Mouse (Mus musculus) testis, postnatal 14 days (tissue): ENCODE measurements around the gene Tecpr1.
A peak's percentile ranks its signal among the peaks of the same experiment; 100 is the strongest.

ENCODE experiments used
- DNase-seq: peaks from one replicate; pipeline ENCODE4 v3.0.0; 2021; ENCODE audit warnings: low spot score

The Tecpr1 gene

DNA sequence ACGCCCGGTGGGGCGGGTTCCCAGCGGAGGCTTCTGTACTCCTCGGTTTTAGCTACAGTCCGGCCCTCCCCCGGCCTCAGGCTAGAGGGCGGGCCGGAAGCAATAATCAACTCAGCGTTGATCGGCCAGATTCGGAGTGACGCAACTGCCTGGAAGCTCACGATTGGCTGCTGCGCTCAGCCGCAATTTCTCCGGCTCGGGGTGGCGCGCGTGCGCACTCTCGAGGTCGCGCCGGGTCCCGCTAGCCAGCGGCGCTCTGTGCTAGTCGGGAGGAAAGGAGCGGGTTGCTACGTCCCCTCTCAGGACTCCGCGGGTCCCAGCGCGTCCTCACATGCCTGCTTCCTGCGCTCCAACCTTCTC is at the start of gene Tecpr1:
TSS of gene Tecpr1 (minus strand) at position 113 of the 360 bp plus-strand sequence.
- DNase-seq = peak; percentile 91

GRCm38 (mm10) chr5:144271772-144272171 is 48.4 kb upstream of the Tecpr1 start:
- DNase-seq = no peak

DNA sequence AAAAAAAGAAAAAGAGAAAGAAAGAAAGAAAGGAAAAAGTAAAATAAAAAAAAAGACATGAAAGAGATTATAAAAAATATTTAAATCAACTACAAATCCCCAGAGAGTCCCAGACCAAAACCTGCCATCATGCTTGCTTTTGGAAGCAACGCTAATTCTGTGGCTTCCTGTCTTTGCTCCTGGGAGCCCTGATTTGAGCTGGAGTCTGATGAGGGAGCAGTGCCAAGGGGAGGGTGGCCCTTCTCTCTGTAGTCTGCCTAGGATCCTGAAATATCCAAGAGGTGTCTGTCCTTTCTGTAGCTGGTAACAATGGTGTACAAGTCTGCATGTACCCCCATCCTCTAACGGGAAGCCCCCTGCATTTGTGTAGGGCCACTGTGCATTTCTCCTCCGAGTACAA is 47.7 kb upstream of the Tecpr1 start:
- no peak for DNase-seq

DNA sequence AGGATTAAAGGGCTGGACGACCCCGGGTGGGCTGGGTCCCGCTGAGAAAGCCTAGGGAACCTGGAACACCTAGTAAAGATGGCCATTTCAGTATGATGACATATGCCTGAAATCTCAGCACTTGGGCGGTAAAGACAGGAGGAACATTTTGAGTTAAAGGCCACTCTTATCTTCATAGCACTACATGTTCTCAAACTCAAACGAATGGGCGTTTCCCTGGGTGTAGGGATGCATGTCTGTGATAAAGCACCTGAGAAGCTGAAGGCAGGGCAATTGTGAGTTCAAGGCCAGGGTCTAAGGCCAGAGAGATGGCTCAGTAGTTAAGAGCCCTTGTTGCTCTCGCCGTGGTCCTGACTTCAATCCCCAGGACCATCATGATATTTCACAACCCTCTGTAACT is 47.0 kb upstream of the Tecpr1 start:
- DNase-seq = no peak

DNA sequence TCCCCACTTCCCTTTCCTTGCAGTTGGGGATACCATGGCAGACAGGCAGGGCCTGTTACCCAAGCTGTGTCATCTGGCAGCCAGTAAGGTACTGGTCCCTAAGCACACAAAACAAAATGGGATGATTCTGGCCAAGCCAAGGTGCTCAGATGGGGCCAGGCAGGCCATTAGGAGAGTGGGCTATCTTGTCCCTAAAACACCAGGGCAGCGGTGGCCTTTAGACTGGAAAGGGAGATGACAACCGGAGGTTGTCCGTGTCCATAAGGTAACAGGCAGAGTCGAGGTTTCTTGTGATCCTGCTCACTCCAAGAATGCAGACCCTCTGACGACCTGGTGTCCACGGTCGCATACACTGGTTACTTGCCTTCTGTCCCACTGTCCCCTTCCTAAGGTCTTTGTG is 46.5 kb upstream of the Tecpr1 start:
- DNase-seq = no peak

- no peak for DNase-seq
These were observed 44.3 kb upstream of the Tecpr1 start for GRCm38 (mm10) chr5:144267535-144268241.

DNA sequence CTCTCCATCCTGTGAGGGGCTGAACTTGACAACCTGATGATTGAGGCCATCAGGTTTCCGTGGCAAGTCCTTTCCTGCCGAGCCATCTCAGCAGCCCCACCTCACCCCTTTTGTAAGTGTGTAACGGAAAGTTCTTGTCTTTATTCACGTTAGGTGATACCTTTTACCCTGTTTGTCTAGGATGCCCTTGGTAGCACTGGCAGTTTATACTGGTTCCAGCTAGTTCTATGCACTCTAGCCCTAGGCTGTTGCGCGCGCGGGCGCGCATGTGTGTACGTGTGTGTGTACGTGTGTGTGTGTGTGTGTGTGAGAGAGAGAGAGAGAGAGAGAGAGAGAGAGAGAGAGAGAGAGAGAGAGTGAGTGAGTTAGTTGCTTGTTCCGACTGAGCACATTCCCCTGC is 40.1 kb upstream of the Tecpr1 start:
- no peak for DNase-seq

- DNase-seq = no peak
These were observed 39.7 kb upstream of the Tecpr1 start for GRCm38 (mm10) chr5:144263082-144263481.

DNA sequence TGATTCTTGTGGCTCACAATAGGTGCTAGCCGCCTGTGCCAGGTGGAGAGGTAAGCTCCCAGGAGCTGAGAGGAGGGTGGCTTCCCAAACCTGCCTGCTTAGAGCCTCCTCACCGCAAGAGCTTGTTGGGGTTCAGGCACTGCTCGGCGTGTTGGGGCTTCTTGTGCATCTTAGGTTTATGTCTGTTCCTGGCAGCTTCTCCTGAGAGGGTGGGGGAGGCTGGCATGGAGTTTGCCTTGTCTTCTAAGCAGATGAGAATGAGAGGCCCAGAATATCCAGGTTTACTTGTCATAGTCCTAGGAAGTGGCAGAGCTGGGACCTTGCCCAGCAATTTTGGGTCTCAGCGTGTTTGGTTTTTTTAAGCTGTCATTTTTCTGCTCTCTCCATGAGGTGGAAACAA is 38.4 kb upstream of the Tecpr1 start:
- DNase-seq = no peak

- DNase-seq = no peak
These were observed 37.9 kb upstream of the Tecpr1 start for GRCm38 (mm10) chr5:144261309-144261708.

- no peak for DNase-seq
These were observed 37.0 kb upstream of the Tecpr1 start for GRCm38 (mm10) chr5:144260464-144260863.

- no peak for DNase-seq
These were observed 35.8 kb upstream of the Tecpr1 start for GRCm38 (mm10) chr5:144259228-144259627.

DNA sequence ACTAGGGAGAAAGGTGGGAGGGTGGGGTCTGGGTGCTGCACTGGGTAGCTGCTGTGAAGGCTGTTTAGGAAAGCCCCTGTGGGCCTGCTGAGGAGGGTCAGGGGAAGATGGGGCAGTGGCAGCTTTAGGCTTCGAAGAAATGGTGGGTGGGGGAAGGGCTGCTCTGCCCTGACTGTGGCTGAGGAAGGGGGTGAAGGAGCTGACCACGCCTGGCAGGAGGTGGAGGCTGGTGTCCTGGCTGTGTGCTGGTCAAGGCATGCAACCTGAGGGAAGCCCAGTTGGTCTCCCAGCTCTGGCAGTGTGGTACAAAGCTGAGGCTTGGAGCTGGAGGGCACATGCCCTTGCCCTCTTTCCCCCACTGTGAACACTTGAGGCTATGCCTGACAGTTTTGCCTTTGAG is 35.3 kb upstream of the Tecpr1 start:
- DNase-seq = no peak

DNA sequence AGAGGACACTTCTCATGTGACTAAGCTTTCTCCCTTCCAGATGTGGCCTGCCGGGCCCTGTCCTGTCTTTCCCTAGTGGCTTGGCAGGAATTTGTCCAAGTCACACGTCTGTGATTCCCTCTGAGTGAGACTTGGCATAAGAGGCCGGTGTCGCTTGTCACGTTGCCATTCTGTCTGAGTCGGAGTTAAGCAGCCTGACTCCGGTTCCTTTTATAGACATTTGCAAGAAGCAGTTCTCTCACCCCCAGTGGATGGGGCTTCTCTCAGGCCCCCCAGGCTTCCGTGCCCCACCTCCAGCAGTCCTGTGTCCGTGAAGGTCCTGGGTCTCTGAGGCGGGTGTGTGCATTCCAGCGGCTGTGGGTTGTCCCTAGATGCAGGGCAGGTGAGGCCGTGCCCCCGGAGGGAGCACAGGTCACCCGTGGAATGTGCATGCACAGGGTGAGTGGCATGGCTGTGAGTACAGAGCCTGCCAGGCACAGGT is 34.8 kb upstream of the Tecpr1 start:
- DNase-seq = no peak

GRCm38 (mm10) chr5:144257451-144258110 is 34.2 kb upstream of the Tecpr1 start:
- no peak for DNase-seq

- DNase-seq = no peak
These were observed 33.5 kb upstream of the Tecpr1 start for GRCm38 (mm10) chr5:144256888-144257287.

- DNase-seq = no peak
These were observed 33.1 kb upstream of the Tecpr1 start for GRCm38 (mm10) chr5:144256541-144256870.

DNA sequence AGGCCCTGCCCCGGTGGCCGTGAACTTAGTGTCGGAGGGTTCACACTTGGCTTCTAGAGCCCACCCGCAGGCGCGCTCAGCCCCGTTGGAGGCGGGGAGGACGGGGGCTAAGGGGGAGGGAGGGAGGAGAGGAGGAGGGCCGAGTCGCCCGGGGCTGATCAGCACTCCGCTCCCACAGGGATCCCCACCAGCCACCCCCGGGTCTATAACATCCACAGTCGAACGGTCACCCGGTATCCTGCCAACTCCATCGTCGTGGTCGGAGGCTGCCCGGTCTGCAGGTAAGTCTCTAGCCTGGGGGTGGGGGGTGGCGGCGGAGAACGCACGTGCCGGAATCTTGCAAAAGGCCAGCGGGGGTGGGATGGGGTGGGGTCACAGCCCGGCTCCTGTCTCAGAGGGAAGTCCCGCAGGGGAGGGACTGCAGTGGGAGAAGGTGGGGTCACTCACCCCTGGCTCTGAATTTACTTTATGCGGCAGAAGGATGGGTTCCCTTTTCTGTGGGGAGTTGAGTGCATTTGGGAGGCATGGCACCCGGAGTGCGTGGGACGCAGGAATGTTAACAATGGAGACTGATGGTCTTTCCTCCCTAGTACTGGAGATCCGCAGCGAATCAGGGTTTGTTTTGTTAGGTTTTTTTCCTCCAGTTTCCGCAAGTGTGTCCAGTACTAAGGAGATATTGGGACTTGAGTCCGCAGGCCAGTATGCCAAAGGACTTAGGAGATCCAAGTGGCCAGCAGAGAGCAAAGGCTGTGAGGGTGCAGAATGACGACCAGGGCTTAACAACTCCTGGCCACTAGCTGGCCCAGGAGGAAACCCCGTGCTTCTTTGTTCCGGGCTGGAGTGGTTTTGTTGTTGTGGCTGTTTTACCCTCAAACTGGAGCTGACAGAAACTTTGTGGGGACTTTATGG is 32.5 kb upstream of the Tecpr1 start:
- DNase-seq = peak; percentile 61

DNA sequence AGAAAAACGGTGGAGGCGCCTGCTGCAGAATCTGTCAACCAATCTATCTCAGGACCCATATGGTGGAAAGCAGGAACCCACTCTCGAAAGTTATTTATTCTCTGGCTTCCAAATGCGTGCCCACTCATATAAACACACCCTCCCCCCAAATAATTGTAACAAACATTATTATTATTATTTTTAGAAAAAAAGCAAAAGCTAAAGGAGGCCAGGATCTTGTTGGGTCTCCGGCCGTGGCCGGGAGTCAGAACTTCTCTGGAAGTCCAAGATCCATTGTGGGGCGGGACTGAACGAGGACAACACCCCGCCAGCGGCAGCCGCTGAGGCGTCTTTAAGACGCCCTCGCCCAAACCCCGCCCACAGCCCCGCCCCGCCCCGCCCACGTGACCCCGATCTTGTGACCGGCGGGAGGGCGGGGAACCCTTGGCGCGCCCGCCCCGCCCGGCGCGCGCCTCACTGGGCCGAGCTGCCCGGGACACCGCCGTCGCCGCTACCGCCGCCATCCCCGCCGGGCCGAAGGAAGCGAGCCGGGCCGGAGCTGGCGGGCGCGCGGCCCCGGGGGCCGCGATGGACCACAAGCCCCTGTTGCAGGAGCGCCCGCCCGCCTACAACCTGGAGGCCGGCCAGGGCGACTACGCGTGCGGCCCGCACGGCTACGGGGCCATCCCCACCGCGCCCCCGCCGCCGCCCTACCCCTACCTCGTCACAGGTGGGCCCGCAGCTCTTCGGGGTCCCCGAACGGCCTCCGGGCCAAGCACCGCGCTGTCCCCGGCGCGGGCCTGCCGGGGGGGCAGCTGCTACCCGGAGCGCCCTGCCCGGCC is 31.6 kb upstream of the Tecpr1 start:
- DNase-seq = peak; percentile 84

GRCm38 (mm10) chr5:144254122-144254810 is 30.9 kb upstream of the Tecpr1 start:
- peak; percentile 76 for DNase-seq

DNA sequence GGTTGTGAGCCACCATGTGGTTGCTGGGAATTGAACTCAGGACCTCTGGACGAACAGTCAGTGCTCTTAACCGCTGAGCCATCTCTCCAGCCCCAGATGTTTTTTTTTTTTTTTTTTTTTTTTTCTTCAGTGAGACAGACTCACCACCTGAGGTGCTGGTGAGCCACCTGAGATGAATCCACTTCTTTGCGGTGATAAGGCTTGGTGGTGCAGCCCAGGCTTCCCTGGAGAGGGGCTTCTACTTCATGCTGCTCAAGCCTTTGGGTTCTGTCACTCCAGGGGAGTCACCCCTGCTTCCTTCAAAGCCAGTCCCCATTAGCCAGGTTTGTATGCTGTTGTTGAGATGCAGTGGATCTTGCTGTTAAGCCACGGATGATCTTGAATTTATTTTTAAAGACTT is 29.8 kb upstream of the Tecpr1 start:
- DNase-seq = no peak
